Mouse (Mus musculus): ENCODE measurements at regions not wholly inside any gene's neighbourhood (a gene's known extent, or its start where the extent isn't known, plus 50 kb on each side); places are given as distances from the start of the nearest gene placed in this dataset.
"Not testable (repeated sequence)": the region's sequence is repeated elsewhere in the genome, so short reads cannot be mapped to it uniquely, and the experiment has no call there.

GRCm38 (mm10) chr12:15416180-15416766 lies 400.4 kb downstream of the Trib2 start:
- DNase-seq (ENCODE audit: low read depth, low spot score) = peak; percentile 4

GRCm38 (mm10) chr12:15410419-15410818 lies 406.3 kb downstream of the Trib2 start:
- no peak for DNase-seq (ENCODE audit: low read depth, low spot score)

GRCm38 (mm10) chr12:15407577-15407976 lies 409.1 kb downstream of the Trib2 start:
- not testable (repeated sequence) for DNase-seq (ENCODE audit: low read depth, low spot score)

- no peak for DNase-seq (ENCODE audit: low read depth, low spot score)
These were observed 424.1 kb downstream of the Trib2 start for GRCm38 (mm10) chr12:15392641-15393040.

- DNase-seq (ENCODE audit: low read depth, low spot score) = no peak
These were observed 428.1 kb downstream of the Trib2 start for GRCm38 (mm10) chr12:15388574-15388973.

GRCm38 (mm10) chr12:15357808-15358207 lies 458.9 kb downstream of the Trib2 start:
- no peak for DNase-seq (ENCODE audit: low read depth, low spot score)

- DNase-seq (ENCODE audit: low read depth, low spot score) = no peak
These were observed 495.8 kb downstream of the Trib2 start for GRCm38 (mm10) chr12:15320697-15321449.

- DNase-seq (ENCODE audit: low read depth, low spot score) = no peak
These were observed 497.1 kb downstream of the Trib2 start for GRCm38 (mm10) chr12:15319647-15320046.

- DNase-seq (ENCODE audit: low read depth, low spot score) = no peak
These were observed 521.8 kb downstream of the Trib2 start for GRCm38 (mm10) chr12:15294898-15295297.

GRCm38 (mm10) chr12:15262165-15262564 lies 554.6 kb downstream of the Trib2 start:
- no peak for DNase-seq (ENCODE audit: low read depth, low spot score)

GRCm38 (mm10) chr12:15261604-15262003 lies 555.1 kb downstream of the Trib2 start:
- DNase-seq (ENCODE audit: low read depth, low spot score) = no peak

GRCm38 (mm10) chr12:15260907-15261415 lies 555.8 kb downstream of the Trib2 start:
- peak; percentile 1 for DNase-seq (ENCODE audit: low read depth, low spot score)

GRCm38 (mm10) chr12:15244966-15245365 lies 571.8 kb downstream of the Trib2 start:
- no peak for DNase-seq (ENCODE audit: low read depth, low spot score)

- no peak for DNase-seq (ENCODE audit: low read depth, low spot score)
These were observed 594.1 kb downstream of the Trib2 start for GRCm38 (mm10) chr12:15222497-15223170.

GRCm38 (mm10) chr12:15218504-15218903 lies 598.2 kb downstream of the Trib2 start:
- DNase-seq (ENCODE audit: low read depth, low spot score) = no peak

- no peak for DNase-seq (ENCODE audit: low read depth, low spot score)
These were observed 600.5 kb downstream of the Trib2 start for GRCm38 (mm10) chr12:15216180-15216579.

- no peak for DNase-seq (ENCODE audit: low read depth, low spot score)
These were observed 642.2 kb downstream of the Trib2 start for GRCm38 (mm10) chr12:15174411-15175041.

- no peak for DNase-seq (ENCODE audit: low read depth, low spot score)
These were observed 654.1 kb downstream of the Trib2 start for GRCm38 (mm10) chr12:15162605-15163004.

GRCm38 (mm10) chr12:15161864-15162263 lies 654.9 kb downstream of the Trib2 start:
- DNase-seq (ENCODE audit: low read depth, low spot score) = no peak

GRCm38 (mm10) chr12:15160478-15160998 lies 656.2 kb downstream of the Trib2 start:
- DNase-seq (ENCODE audit: low read depth, low spot score) = no peak

- no peak for DNase-seq (ENCODE audit: low read depth, low spot score)
These were observed 670.3 kb downstream of the Trib2 start for GRCm38 (mm10) chr12:15146398-15146797.

- no peak for DNase-seq (ENCODE audit: low read depth, low spot score)
These were observed 679.7 kb downstream of the Trib2 start for GRCm38 (mm10) chr12:15137039-15137438.
